Mouse (Mus musculus): ENCODE results near the gene Plekha6. TPM values are rescaled to one million over a fixed set of nuclear protein-coding genes. Genes with fewer than 3 reads are reported as not detected.

Gene Plekha6
- polyA plus RNA-seq (2014; fragmentation: Nextera tagmentation; extraction: Ambion mirVana): 16.2 and 18.8 TPM in 2 replicates

DNA sequence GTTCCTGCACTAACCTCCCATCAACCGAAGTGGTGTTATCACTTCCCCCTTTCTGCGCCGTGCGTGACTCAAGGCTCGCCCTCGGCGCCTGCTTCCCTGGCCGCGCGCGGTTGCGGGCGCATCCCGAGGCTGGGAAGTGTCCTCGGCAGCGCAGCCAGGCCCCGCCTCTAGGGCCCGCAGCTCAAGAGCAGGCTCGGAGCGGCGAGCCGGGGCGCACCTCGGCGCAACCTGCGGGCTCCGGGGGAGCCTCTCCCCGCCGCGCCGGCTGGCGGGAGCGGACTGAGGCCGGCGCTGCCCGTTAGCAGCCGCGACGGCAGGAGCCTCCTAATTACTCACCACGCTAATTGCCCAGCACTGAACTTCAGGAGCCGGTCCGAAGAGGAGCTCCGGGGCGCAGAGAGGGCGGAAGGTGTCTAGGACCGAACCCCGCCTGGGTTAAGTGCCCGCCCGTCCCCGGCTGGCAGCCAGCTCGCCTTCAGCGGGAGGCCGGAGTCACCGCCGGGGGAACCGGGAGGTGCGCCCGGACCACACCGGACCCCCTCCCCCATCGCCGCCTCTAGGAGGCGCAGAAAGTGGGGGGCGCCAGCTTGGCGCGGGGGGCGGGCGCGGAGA is at the start of gene Plekha6:
Plekha6 (plus strand) TSS at position 391 of the 612 bp plus-strand sequence.
- H3K9ac ChIP-seq (ENCODE audit: low read length): peak within 1 kb of the TSS; percentile 65
- no peak within 1 kb of the TSS for H3K27ac ChIP-seq (ENCODE audit: low read depth, low read length)

DNA sequence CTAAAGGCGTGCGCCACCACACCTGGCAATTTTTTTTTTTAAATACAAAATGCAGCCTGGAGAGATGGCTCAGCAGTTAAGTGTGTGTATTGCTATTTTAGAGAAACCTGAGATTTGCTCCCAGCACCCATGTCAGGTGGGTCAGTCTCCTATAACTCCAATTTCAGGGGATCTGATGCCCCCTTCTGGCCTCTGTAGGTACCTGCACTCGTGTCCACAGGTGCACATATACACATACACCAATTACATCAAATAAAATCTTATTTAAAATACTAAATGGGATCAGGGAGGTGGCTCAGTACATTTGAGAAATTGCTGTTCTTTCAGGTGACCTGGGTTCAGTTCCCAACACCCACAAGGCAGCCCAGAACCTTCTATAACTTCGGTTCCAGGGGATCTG is 47.9 kb upstream of the Plekha6 start:
- H3K4me1 ChIP-seq (replicated peaks; ENCODE audit: control insufficient read depth, insufficient read depth, low read length): no peaks in the 10 kb centered on the region
- 93% methylated on average over 4 of the region's 4 CpGs for WGBS
- no peak overlapping the region for H3K9ac ChIP-seq (ENCODE audit: low read length)

More for the DNA sequence above, at the start of gene Plekha6:
- under 1% methylated on average over 68 of the region's 68 CpGs for WGBS
- Histone ChIP-seq H3K4me2 (ENCODE audit: low read depth, low read length, severe bottlenecking) (peak within 1 kb of the TSS; percentile 97), H3K4me1 (replicated peaks; ENCODE audit: control insufficient read depth, insufficient read depth, low read length) (peaks cover 9% of the 10 kb centered on the region; the same call in 1 of the 2 replicates), H3K9me3 (ENCODE audit: control insufficient read depth, low read length) (no peaks in the 10 kb centered on the region), H3K4me3 (ENCODE audit: low read depth, low read length) (peak within 1 kb of the TSS; percentile 52), H3K36me3 (ENCODE audit: control insufficient read depth, insufficient read depth, low read length) (no peaks in the 10 kb centered on the region), H3K27me3 (ENCODE audit: control insufficient read depth, insufficient read depth, low read length) (peaks cover 36% of the 10 kb centered on the region)
- ATAC-seq (replicated peaks; ENCODE audit: low FRiP score): peak; percentile 60; the same call in 1 of the 2 replicates
- DNase-seq (ENCODE audit: low spot score): peak; percentile 73

DNA sequence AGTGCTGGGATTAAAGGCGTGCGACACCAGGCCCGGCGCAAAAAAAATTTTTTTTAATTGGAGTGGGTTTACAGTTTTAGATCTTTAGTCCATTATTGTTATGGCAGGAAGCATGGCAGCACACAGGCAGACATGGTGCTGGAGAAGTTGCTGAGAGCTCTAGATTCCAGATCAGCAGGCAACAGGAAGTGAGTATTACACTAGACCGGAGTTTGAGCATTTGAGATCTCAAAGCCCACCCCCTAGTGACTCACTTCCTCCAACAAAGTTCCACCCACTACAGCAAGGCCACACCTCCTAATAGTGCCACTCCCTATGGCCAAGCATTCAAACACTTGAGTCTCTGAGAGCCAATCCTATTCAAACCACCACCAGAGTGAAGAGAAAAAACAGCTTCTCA is 45.9 kb upstream of the Plekha6 start:
- no peak overlapping the region for H3K9ac ChIP-seq (ENCODE audit: low read length)
- H3K4me2 ChIP-seq (ENCODE audit: low read depth, low read length, severe bottlenecking): no peak overlapping the region
- ATAC-seq (replicated peaks; ENCODE audit: low FRiP score) (no peak), DNase-seq (ENCODE audit: low spot score) (no peak)
- no peaks in the 10 kb centered on the region for H3K36me3 ChIP-seq (ENCODE audit: control insufficient read depth, insufficient read depth, low read length)
- no peak overlapping the region for H3K27ac ChIP-seq (ENCODE audit: low read depth, low read length)
- H3K4me3 ChIP-seq (ENCODE audit: low read depth, low read length): no peak overlapping the region
- no peaks in the 10 kb centered on the region for H3K9me3 ChIP-seq (ENCODE audit: control insufficient read depth, low read length)
- no peaks in the 10 kb centered on the region for H3K4me1 ChIP-seq (replicated peaks; ENCODE audit: control insufficient read depth, insufficient read depth, low read length)
- 92% methylated on average over 5 of the region's 5 CpGs for WGBS
- no peaks in the 10 kb centered on the region for H3K27me3 ChIP-seq (ENCODE audit: control insufficient read depth, insufficient read depth, low read length)

More for the DNA sequence above, 47.9 kb upstream of the Plekha6 start:
- Histone ChIP-seq H3K27me3 (ENCODE audit: control insufficient read depth, insufficient read depth, low read length) (no peaks in the 10 kb centered on the region), H3K4me3 (ENCODE audit: low read depth, low read length) (no peak overlapping the region), H3K9me3 (ENCODE audit: control insufficient read depth, low read length) (no peaks in the 10 kb centered on the region), H3K4me2 (ENCODE audit: low read depth, low read length, severe bottlenecking) (no peak overlapping the region), H3K36me3 (ENCODE audit: control insufficient read depth, insufficient read depth, low read length) (no peaks in the 10 kb centered on the region), H3K27ac (ENCODE audit: low read depth, low read length) (no peak overlapping the region)
- ATAC-seq (replicated peaks; ENCODE audit: low FRiP score) (no peak), DNase-seq (ENCODE audit: low spot score) (no peak)

DNA sequence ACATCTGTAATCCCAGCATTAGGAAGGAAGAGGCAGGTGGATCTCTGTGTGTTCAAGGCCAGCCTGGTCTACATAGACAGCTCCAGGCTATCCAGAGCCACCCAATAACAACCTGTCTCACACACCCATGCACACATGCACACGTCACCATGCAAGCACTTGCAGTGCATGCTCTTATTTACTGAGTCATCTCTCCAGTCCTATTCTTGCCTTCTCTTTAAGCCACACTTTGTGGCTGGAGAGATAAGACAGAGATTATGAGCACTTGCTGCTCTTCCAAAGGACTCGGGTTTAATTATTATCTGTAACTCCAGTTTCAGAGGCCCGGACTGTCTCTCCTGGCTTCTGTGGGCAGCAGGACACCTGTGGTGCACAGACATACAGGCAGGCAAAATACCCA is 45.2 kb upstream of the Plekha6 start:
- DNase-seq (ENCODE audit: low spot score): no peak
- H3K4me3 ChIP-seq (ENCODE audit: low read depth, low read length): no peak overlapping the region
- H3K27ac ChIP-seq (ENCODE audit: low read depth, low read length): no peak overlapping the region
- no peak for ATAC-seq (replicated peaks; ENCODE audit: low FRiP score)
- no peaks in the 10 kb centered on the region for H3K36me3 ChIP-seq (ENCODE audit: control insufficient read depth, insufficient read depth, low read length)
- H3K27me3 ChIP-seq (ENCODE audit: control insufficient read depth, insufficient read depth, low read length): no peaks in the 10 kb centered on the region
- no peaks in the 10 kb centered on the region for H3K9me3 ChIP-seq (ENCODE audit: control insufficient read depth, low read length)
- H3K4me2 ChIP-seq (ENCODE audit: low read depth, low read length, severe bottlenecking): no peak overlapping the region
- 93% methylated on average over 3 of the region's 3 CpGs for WGBS
- H3K4me1 ChIP-seq (replicated peaks; ENCODE audit: control insufficient read depth, insufficient read depth, low read length): no peaks in the 10 kb centered on the region
- no peak overlapping the region for H3K9ac ChIP-seq (ENCODE audit: low read length)

DNA sequence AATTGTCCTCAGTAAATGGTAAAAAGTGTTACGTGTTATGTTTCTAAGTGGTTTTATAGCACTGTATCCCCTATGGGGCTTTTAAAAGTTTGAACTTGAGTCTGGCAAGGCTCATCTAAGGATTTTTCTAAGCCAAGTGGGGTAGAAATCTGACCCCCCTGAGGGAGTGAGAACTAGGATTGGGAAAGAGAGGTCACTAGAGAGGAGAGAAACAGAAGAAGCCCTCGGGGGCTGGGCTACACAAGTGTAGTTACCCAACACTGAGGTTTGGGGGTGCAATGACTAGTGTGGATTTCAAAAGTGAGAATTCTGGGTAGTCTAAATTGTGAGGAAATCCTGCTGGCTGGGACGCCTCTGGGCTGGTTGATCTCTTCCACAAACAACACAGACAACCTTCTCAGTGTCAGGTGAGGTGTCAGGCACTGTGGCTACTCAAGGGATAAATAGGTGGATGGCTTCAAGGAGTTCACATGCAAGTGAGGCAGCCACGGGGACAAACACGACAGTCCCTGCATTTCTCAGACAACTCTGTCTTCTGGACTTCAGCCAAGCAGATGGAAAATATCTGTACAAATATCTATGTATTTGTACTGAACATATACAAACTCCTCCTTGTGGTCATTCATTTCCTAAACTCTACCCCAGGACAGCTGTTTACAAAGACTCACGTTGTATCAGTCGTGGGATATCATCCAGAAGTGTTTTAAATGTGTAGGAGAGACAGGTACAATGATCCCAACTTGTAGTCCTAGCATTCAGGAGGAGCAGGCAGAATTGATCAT is 43.9 kb upstream of the Plekha6 start:
- no peaks in the 10 kb centered on the region for H3K36me3 ChIP-seq (ENCODE audit: control insufficient read depth, insufficient read depth, low read length)
- DNase-seq (ENCODE audit: low spot score) (no peak), ATAC-seq (replicated peaks; ENCODE audit: low FRiP score) (no peak)
- no peaks in the 10 kb centered on the region for H3K27me3 ChIP-seq (ENCODE audit: control insufficient read depth, insufficient read depth, low read length)
- H3K4me1 ChIP-seq (replicated peaks; ENCODE audit: control insufficient read depth, insufficient read depth, low read length): no peaks in the 10 kb centered on the region
- WGBS: 79% methylated on average over 7 of the region's 7 CpGs
- no peak overlapping the region for H3K9ac ChIP-seq (ENCODE audit: low read length)
- H3K9me3 ChIP-seq (ENCODE audit: control insufficient read depth, low read length): no peaks in the 10 kb centered on the region
- H3K4me3 ChIP-seq (ENCODE audit: low read depth, low read length): no peak overlapping the region
- H3K4me2 ChIP-seq (ENCODE audit: low read depth, low read length, severe bottlenecking): no peak overlapping the region
- no peak overlapping the region for H3K27ac ChIP-seq (ENCODE audit: low read depth, low read length)

DNA sequence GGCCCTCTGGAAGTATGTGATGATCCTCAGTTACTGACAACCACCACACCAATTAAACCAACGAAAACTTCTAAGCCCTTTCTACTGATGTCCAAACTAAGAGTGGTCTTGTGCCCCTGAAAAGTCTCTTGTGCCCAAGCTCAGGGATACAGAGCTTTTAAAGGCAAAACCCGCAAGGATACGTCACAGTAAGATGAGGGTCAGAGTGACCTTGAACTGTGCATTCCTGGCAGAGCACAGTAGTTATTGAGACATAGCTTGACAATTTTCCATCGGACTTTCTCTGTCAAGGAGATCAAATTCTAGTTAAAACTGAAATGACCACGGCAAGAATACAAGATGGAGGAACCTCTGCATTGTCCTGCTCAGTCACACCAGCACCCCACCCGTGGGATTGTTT is 42.8 kb upstream of the Plekha6 start:
- no peak overlapping the region for H3K27ac ChIP-seq (ENCODE audit: low read depth, low read length)
- WGBS: 70% methylated on average over 6 of the region's 6 CpGs
- H3K4me2 ChIP-seq (ENCODE audit: low read depth, low read length, severe bottlenecking): no peak overlapping the region
- ATAC-seq (replicated peaks; ENCODE audit: low FRiP score): no peak
- no peaks in the 10 kb centered on the region for H3K9me3 ChIP-seq (ENCODE audit: control insufficient read depth, low read length)
- DNase-seq (ENCODE audit: low spot score): no peak
- no peak overlapping the region for H3K4me3 ChIP-seq (ENCODE audit: low read depth, low read length)
- no peaks in the 10 kb centered on the region for H3K36me3 ChIP-seq (ENCODE audit: control insufficient read depth, insufficient read depth, low read length)
- no peaks in the 10 kb centered on the region for H3K4me1 ChIP-seq (replicated peaks; ENCODE audit: control insufficient read depth, insufficient read depth, low read length)
- no peak overlapping the region for H3K9ac ChIP-seq (ENCODE audit: low read length)
- H3K27me3 ChIP-seq (ENCODE audit: control insufficient read depth, insufficient read depth, low read length): no peaks in the 10 kb centered on the region

DNA sequence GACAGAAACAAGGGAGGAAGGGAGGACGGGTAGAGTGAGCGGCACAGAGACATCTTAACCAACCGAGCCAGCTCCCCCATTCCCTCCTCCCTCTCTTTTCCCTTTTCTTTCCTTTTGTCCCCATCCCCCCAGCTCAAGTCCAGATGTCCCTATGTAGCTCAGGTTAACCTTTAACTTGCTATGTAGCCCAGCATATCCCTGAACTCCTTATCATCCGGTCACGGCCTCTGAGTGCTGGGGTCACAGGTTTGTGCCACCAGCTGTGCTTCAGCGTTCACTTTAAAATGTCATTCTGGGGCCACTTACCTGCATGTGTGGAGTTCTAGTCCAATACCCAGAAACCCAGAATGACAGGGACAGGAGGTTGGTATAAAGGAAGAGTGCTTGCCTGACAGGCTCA is 39.9 kb upstream of the Plekha6 start:
- Histone ChIP-seq H3K9me3 (ENCODE audit: control insufficient read depth, low read length) (no peaks in the 10 kb centered on the region), H3K9ac (ENCODE audit: low read length) (no peak overlapping the region), H3K4me1 (replicated peaks; ENCODE audit: control insufficient read depth, insufficient read depth, low read length) (no peaks in the 10 kb centered on the region), H3K36me3 (ENCODE audit: control insufficient read depth, insufficient read depth, low read length) (no peaks in the 10 kb centered on the region), H3K27me3 (ENCODE audit: control insufficient read depth, insufficient read depth, low read length) (no peaks in the 10 kb centered on the region), H3K4me3 (ENCODE audit: low read depth, low read length) (no peak overlapping the region), H3K27ac (ENCODE audit: low read depth, low read length) (no peak overlapping the region), H3K4me2 (ENCODE audit: low read depth, low read length, severe bottlenecking) (no peak overlapping the region)
- 84% methylated on average over 6 of the region's 6 CpGs for WGBS
- DNase-seq (ENCODE audit: low spot score) (no peak), ATAC-seq (replicated peaks; ENCODE audit: low FRiP score) (no peak)

DNA sequence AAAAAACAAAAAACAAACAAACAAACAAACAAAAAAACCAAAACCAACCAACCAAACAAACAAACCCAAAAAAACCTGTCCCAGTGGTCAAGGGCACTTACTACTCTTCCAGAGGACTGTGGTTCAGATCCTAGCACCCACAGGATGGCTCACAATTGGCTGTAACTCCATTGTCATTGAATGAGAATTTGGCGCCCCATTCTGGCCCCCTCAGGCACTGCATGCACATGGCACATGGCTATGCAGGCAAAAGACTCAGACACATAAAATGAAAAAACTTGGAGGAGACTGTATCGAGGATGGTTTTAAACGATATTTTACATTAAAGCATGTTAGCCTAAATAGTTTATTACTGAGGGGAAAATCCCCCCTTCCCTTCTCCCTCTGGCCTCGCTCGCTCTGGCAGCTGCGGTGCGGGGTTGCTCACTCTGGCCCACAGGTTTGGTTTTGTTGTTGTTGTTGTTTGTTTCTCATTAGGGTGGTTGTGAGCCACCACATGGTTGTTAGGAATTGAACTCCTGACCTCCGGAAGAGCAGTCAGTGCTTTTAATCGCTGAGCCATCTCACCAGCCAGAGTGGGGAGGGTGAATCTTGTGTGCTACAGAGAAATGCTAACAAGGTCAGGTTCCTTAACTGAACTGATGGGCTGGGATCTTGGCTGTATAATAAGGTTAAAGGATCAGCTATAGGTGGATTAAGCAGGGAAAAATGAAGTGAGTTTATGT is 38.2 kb upstream of the Plekha6 start:
- Histone ChIP-seq H3K27me3 (ENCODE audit: control insufficient read depth, insufficient read depth, low read length) (no peaks in the 10 kb centered on the region), H3K4me1 (replicated peaks; ENCODE audit: control insufficient read depth, insufficient read depth, low read length) (peaks cover 9% of the 10 kb centered on the region; the same call in 1 of the 2 replicates), H3K9me3 (ENCODE audit: control insufficient read depth, low read length) (no peaks in the 10 kb centered on the region), H3K36me3 (ENCODE audit: control insufficient read depth, insufficient read depth, low read length) (no peaks in the 10 kb centered on the region), H3K4me3 (ENCODE audit: low read depth, low read length) (no peak overlapping the region), H3K27ac (ENCODE audit: low read depth, low read length) (no peak overlapping the region), H3K4me2 (ENCODE audit: low read depth, low read length, severe bottlenecking) (no peak overlapping the region), H3K9ac (ENCODE audit: low read length) (no peak overlapping the region)
- ATAC-seq (replicated peaks; ENCODE audit: low FRiP score) (no peak), DNase-seq (ENCODE audit: low spot score) (no peak)
- WGBS: 90% methylated on average over 9 of the region's 9 CpGs

Measured in forebrain, embryonic 11.5 days (tissue).